Mouse (Mus musculus) cortical plate, adult 2 months (tissue): Measurements from ENCODE around the gene Lrrn4cl. TPM values are rescaled to one million over a fixed set of nuclear protein-coding genes. Genes with fewer than 3 reads are reported as not detected.

ENCODE experiments used
- H3K27ac ChIP-seq: fragments of 200-500 bp; 2 replicates; pipeline ENCODE4 v1.5.1; 2012; ENCODE audit warnings: low read length, control low read depth, inconsistent platforms; ENCODE audit not compliant: insufficient read depth
- H3K4me1 ChIP-seq: fragments of 200-500 bp; 2 replicates; pipeline ENCODE4 v1.6.1; 2011; ENCODE audit warnings: low read length; ENCODE audit not compliant: control insufficient read depth, insufficient read depth
- H3K4me3 ChIP-seq: fragments of 200-500 bp; 2 replicates; pipeline ENCODE4 v1.5.1; 2011; ENCODE audit warnings: mild to moderate bottlenecking, low read length, control low read depth; ENCODE audit not compliant: insufficient read depth
- CTCF ChIP-seq: fragments of 200-500 bp; IDR thresholded peaks from 2 replicates; pipeline ENCODE4 v1.5.1; 2011; ENCODE audit warnings: mild to moderate bottlenecking, control low read depth, low read length; ENCODE audit not compliant: insufficient read depth; ENCODE audit errors: extremely low read depth
- POLR2A ChIP-seq: fragments of 200-500 bp; IDR thresholded peaks from 2 replicates; pipeline ENCODE4 v1.6.1; 2011; ENCODE audit warnings: mild to moderate bottlenecking, low read length, control low read depth; ENCODE audit not compliant: insufficient read depth; ENCODE audit errors: extremely low read depth
- polyA plus RNA-seq: library from polyadenylated mRNA; depleted of rRNA; stranded (reverse); fragments of >200 nt; gene quantifications from 2 replicates; pipeline ENCODE4 v1.2.3, GENCODE M21; 2012; rRNA removed

Gene Lrrn4cl
- polyA plus RNA-seq: 1.0 and 1.3 TPM in 2 replicates

DNA sequence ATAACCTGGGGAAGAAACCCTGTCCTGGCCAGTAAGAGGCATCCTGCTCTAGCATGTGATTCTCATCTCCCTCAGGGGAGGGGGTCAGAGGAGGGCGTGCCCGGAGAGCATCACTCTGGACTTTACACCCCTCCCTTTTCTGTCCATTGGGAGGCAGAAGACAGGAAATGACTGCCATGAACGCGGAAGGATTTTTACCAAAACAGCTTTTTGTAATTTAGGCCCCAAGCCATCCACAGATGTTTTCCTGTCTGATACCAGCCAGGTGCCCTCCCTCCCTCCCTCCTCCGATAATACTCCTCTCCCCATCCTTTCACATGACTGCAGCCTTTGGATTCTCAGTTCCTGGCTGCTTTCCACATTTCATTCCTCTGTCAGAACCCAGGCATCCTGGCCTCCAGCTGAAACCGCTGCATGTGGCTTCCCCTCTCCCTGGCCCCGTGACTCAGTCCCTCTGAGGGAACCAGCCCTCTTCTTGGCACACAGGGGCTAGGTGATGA lies at the start of gene Lrrn4cl:
Gene Lrrn4cl (plus strand): TSS at position 367 of the 500 bp plus-strand sequence.
- 0 out of 2 replicates have a peak, but pooled peaks cover 1% of the 10 kb centered on the region for H3K4me1 ChIP-seq
- TF ChIP-seq CTCF (no peak), POLR2A (no peak)
- H3K27ac ChIP-seq: peak within 1 kb of the TSS; percentile 43; the same call in 1 of the 2 replicates
- H3K4me3 ChIP-seq: no peak within 1 kb of the TSS

GRCm38 (mm10) chr19:8802130-8802821 lies 48.3 kb upstream of the Lrrn4cl start, which contains the start of gene Zbtb3:
Gene Zbtb3 (plus strand): TSS chr19:8802555.
- TF ChIP-seq POLR2A: peak; percentile 73
- TF ChIP-seq CTCF: no peak
- H3K4me3 ChIP-seq: peak within 1 kb of the TSS; percentile 47
- H3K27ac ChIP-seq: no peak within 1 kb of the TSS
- H3K4me1 ChIP-seq: no peaks in the 10 kb centered on the region; the same call in 1 of the 2 replicates

- Histone ChIP-seq H3K4me3 (no peak overlapping the region; the same call in 1 of the 2 replicates), H3K4me1 (no peaks in the 10 kb centered on the region), H3K27ac (no peak overlapping the region)
- TF ChIP-seq POLR2A (no peak), CTCF (no peak)
These were observed 47.3 kb upstream of the Lrrn4cl start for GRCm38 (mm10) chr19:8803204-8803780.

DNA sequence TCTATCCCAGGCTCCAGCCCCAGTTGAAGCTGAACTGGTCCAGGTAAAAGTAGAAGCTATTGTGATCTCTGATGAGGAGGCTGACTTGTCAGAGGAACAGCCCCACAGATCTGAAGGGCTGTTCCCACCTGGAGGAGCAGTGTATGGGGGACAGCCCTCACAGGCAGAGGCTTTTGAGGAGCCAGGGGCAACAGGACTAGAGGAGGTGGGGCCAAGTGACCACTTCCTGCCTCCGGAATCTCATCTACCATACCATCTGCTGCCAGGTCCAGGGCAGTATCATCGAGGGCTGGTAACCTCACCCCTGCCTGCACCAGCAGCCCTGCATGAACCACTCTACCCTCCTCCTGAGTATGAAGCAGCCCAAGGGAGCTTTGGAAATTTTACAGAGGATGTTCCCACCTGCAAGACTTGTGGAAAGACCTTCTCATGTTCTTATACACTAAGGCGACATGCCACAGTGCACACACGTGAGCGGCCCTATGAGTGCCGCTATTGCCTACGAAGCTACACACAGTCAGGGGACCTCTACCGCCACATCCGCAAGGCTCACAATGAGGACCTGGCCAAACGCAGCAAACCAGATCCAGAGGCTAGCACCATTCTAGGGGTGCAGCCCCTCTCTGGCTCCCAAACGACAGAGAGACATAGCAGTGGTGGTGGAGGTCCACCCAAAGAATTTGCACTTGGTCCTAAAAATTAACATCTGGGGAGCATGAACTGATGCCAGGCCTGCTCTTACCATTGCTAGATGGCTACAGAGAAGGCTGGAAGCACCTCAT lies 46.5 kb upstream of the Lrrn4cl start:
- Histone ChIP-seq H3K4me1 (no peaks in the 10 kb centered on the region), H3K27ac (no peak overlapping the region), H3K4me3 (no peak overlapping the region)
- no peak for TF ChIP-seq CTCF

DNA sequence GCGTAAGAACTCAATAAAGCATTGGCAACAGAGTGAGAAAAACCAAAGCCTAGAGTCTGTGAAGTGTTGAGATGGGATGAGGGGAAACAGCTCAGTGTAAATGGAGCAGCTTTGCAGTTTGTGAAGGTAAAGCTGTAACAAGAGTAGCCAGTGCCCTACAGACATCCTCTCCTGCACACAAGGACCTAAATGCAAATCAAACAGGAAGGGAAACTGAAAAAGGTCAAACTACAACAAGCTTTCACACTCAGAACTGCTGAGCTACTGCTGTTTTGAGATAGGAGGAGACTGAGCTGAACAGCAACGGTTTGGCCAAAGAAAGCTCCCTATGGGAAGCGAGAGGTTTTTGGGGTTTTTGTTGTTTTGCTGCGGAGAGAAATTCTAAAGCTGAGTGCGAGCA lies 43.8 kb upstream of the Lrrn4cl start:
- Histone ChIP-seq H3K4me3 (no peak overlapping the region), H3K4me1 (no peaks in the 10 kb centered on the region), H3K27ac (no peak overlapping the region)
- TF ChIP-seq CTCF: no peak
- TF ChIP-seq POLR2A: no peak

DNA sequence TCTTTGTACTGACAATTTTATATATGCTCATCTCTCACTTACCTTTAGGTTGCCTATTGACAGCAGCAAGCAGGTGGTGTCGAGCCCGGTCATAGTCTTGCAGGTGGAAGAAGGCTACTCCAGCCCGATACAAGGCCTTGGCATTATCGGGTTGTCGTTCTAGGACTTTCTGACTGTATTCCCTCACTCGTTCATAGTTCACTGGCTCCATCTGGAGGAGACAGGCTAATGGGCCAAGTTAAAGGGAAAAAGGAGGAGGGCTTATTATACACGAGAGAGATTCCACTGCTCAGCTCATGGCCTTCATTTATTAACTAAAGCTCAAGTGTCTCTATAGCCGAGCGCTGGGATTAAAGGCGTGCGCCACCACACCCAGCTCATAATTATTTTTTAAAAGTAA lies 34.8 kb upstream of the Lrrn4cl start:
- H3K4me3 ChIP-seq: no peak overlapping the region
- no peak for TF ChIP-seq POLR2A
- TF ChIP-seq CTCF: peak; percentile 11; the same call in 1 of the 2 replicates
- H3K4me1 ChIP-seq: peaks cover 3% of the 10 kb centered on the region; the same call in 1 of the 2 replicates
- no peak overlapping the region for H3K27ac ChIP-seq

GRCm38 (mm10) chr19:8817001-8817400 lies 33.6 kb upstream of the Lrrn4cl start:
- Histone ChIP-seq H3K27ac (no peak overlapping the region), H3K4me3 (no peak overlapping the region), H3K4me1 (peaks cover 3% of the 10 kb centered on the region; the same call in 1 of the 2 replicates)
- TF ChIP-seq CTCF: no peak
- TF ChIP-seq POLR2A: no peak

GRCm38 (mm10) chr19:8818301-8818798 lies 32.2 kb upstream of the Lrrn4cl start:
- H3K4me3 ChIP-seq: peak overlapping the region; percentile 68
- no peak overlapping the region for H3K27ac ChIP-seq
- TF ChIP-seq POLR2A (no peak), CTCF (no peak)
- H3K4me1 ChIP-seq: peaks cover 3% of the 10 kb centered on the region; the same call in 1 of the 2 replicates

DNA sequence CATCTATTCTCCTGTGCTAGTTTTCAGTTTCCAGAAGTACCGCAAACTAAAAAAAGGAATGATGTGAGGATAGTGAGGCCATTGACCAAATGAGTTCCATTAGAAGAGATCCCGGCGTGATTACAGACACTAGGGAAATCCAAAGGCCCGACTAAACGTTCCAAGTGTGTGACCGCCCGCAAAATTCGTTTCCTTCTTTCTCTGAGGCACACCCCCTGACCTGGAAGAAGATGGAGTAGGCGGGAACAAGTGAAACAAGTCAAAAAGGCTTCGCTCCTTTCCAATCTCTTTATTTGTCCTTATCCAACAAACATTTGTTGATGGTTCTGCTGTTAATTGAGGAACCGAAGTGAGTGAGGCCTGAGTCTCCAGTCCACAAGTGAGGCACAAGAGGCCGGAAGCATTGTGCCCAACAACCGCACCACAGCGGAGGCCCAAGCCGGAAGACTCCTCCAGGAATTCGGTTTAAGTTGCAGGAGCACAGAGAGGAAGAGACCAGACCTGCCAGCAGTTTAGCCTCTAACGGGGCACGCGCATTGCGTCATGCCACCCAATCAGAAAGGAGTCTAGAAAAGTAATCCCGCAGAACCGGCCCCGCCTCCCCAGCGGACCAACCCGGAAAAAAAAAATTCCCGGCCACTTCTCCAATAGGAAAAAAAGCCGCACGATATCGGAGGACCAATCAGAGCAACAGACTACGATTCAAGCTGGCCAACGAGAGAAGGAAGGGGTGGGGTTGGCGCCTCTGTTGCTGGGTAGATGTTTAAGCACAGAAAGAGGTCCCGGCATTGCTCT lies 31.6 kb upstream of the Lrrn4cl start, which contains the start of gene Ttc9c:
Gene Ttc9c (minus strand): TSS at position 533 of the 795 bp plus-strand sequence.
- Histone ChIP-seq H3K4me3 (peak within 1 kb of the TSS; percentile 68), H3K4me1 (peaks cover 3% of the 10 kb centered on the region; the same call in 1 of the 2 replicates)
- TF ChIP-seq POLR2A (peak; percentile 94), CTCF (no peak)

More for the DNA sequence above, 31.6 kb upstream of the Lrrn4cl start, which contains the start of gene Ttc9c:
- peak within 1 kb of the TSS; percentile 97 for H3K27ac ChIP-seq
